Mouse (Mus musculus): ENCODE data around the gene Ctse. TPM values are rescaled to one million over a fixed set of nuclear protein-coding genes. Genes with fewer than 3 reads are reported as not detected.
A peak's percentile ranks its signal among the peaks of the same experiment; 100 is the strongest.

The Ctse gene
- polyA plus RNA-seq, 1 experiment from 2014 or later: 0.97 TPM

- no peaks in the 10 kb centered on the region for H3K9me3 ChIP-seq (replicated peaks)
- H3K27me3 ChIP-seq (replicated peaks): no peaks in the 10 kb centered on the region
- no peak overlapping the region for H3K4me3 ChIP-seq
- H3K27ac ChIP-seq (ENCODE audit: poor library complexity, severe bottlenecking): no peak overlapping the region
- no peaks in the 10 kb centered on the region for H3K36me3 ChIP-seq
- peaks cover 16% of the 10 kb centered on the region; the same call in 1 of the 2 replicates for H3K4me1 ChIP-seq (replicated peaks)
- ATAC-seq (ENCODE audit: insufficient number of reproducible peaks, low FRiP score): no peak
- H3K4me2 ChIP-seq: no peak overlapping the region
- WGBS: 67% methylated on average over 6 of the region's 6 CpGs
- H3K9ac ChIP-seq: no peak overlapping the region
Observed at GRCm38 (mm10) chr1:131655601-131656000, 17.5 kb downstream of the Ctse start.

GRCm38 (mm10) chr1:131657945-131658354, 19.8 kb downstream of the Ctse start:
- WGBS: under 1% methylated on average over 11 of the region's 11 CpGs
- Histone ChIP-seq H3K4me3 (no peak overlapping the region), H3K9ac (no peak overlapping the region), H3K4me1 (replicated peaks) (peaks cover 11% of the 10 kb centered on the region; the same call in 1 of the 2 replicates), H3K36me3 (no peaks in the 10 kb centered on the region), H3K27me3 (replicated peaks) (0 out of 2 replicates have a peak, but pooled peaks cover 3% of the 10 kb centered on the region), H3K9me3 (replicated peaks) (no peaks in the 10 kb centered on the region), H3K27ac (ENCODE audit: poor library complexity, severe bottlenecking) (no peak overlapping the region), H3K4me2 (peak overlapping the region; percentile 51)
- peak; percentile 68 for ATAC-seq (ENCODE audit: insufficient number of reproducible peaks, low FRiP score)

- WGBS: 60% methylated on average over 5 of the region's 5 CpGs
- no peak for ATAC-seq (ENCODE audit: insufficient number of reproducible peaks, low FRiP score)
- H3K4me3 ChIP-seq: no peak overlapping the region
- H3K9me3 ChIP-seq (replicated peaks): no peaks in the 10 kb centered on the region
- H3K27me3 ChIP-seq (replicated peaks): 0 out of 2 replicates have a peak, but pooled peaks cover 3% of the 10 kb centered on the region
- H3K27ac ChIP-seq (ENCODE audit: poor library complexity, severe bottlenecking): no peak overlapping the region
- no peak overlapping the region for H3K9ac ChIP-seq
- no peaks in the 10 kb centered on the region for H3K36me3 ChIP-seq
- H3K4me2 ChIP-seq: no peak overlapping the region
- H3K4me1 ChIP-seq (replicated peaks): peaks cover 3% of the 10 kb centered on the region; the same call in 1 of the 2 replicates
Observed at GRCm38 (mm10) chr1:131659512-131660085, 21.5 kb downstream of the Ctse start.

- no peak for ATAC-seq (ENCODE audit: insufficient number of reproducible peaks, low FRiP score)
- WGBS: 81% methylated on average over 2 of the region's 2 CpGs
- H3K4me2 ChIP-seq: no peak overlapping the region
Observed at GRCm38 (mm10) chr1:131660266-131660665, 22.2 kb downstream of the Ctse start.

GRCm38 (mm10) chr1:131660716-131661472, 22.8 kb downstream of the Ctse start:
- WGBS: 73% methylated on average over 7 of the region's 7 CpGs
- no peaks in the 10 kb centered on the region for H3K36me3 ChIP-seq
- no peaks in the 10 kb centered on the region for H3K9me3 ChIP-seq (replicated peaks)
- peaks cover 3% of the 10 kb centered on the region; the same call in 1 of the 2 replicates for H3K4me1 ChIP-seq (replicated peaks)
- H3K27ac ChIP-seq (ENCODE audit: poor library complexity, severe bottlenecking): no peak overlapping the region
- no peak overlapping the region for H3K4me2 ChIP-seq
- no peak overlapping the region for H3K4me3 ChIP-seq
- no peak for ATAC-seq (ENCODE audit: insufficient number of reproducible peaks, low FRiP score)
- no peak overlapping the region for H3K9ac ChIP-seq
- H3K27me3 ChIP-seq (replicated peaks): 0 out of 2 replicates have a peak, but pooled peaks cover 3% of the 10 kb centered on the region

More at GRCm38 (mm10) chr1:131660266-131660665, 22.2 kb downstream of the Ctse start:
- 0 out of 2 replicates have a peak, but pooled peaks cover 3% of the 10 kb centered on the region for H3K27me3 ChIP-seq (replicated peaks)
- peaks cover 3% of the 10 kb centered on the region; the same call in 1 of the 2 replicates for H3K4me1 ChIP-seq (replicated peaks)
- H3K36me3 ChIP-seq: no peaks in the 10 kb centered on the region
- no peak overlapping the region for H3K27ac ChIP-seq (ENCODE audit: poor library complexity, severe bottlenecking)
- no peaks in the 10 kb centered on the region for H3K9me3 ChIP-seq (replicated peaks)
- H3K9ac ChIP-seq: no peak overlapping the region
- H3K4me3 ChIP-seq: no peak overlapping the region

- 55% methylated on average over 3 of the region's 3 CpGs for WGBS
Observed at GRCm38 (mm10) chr1:131661749-131662148, 23.6 kb downstream of the Ctse start.

GRCm38 (mm10) chr1:131663286-131663995, 25.3 kb downstream of the Ctse start:
- no peak overlapping the region for H3K9ac ChIP-seq
- WGBS: 73% methylated on average over 9 of the region's 9 CpGs
- no peak overlapping the region for H3K27ac ChIP-seq (ENCODE audit: poor library complexity, severe bottlenecking)
- ATAC-seq (ENCODE audit: insufficient number of reproducible peaks, low FRiP score): no peak
- no peaks in the 10 kb centered on the region for H3K36me3 ChIP-seq
- no peak overlapping the region for H3K4me3 ChIP-seq
- no peak overlapping the region for H3K4me2 ChIP-seq
- no peaks in the 10 kb centered on the region; the same call in 1 of the 2 replicates for H3K4me1 ChIP-seq (replicated peaks)
- 0 out of 2 replicates have a peak, but pooled peaks cover 3% of the 10 kb centered on the region for H3K27me3 ChIP-seq (replicated peaks)
- H3K9me3 ChIP-seq (replicated peaks): no peaks in the 10 kb centered on the region

More at GRCm38 (mm10) chr1:131661749-131662148, 23.6 kb downstream of the Ctse start:
- 0 out of 2 replicates have a peak, but pooled peaks cover 3% of the 10 kb centered on the region for H3K27me3 ChIP-seq (replicated peaks)
- no peak overlapping the region for H3K9ac ChIP-seq
- peaks cover 3% of the 10 kb centered on the region; the same call in 1 of the 2 replicates for H3K4me1 ChIP-seq (replicated peaks)
- H3K36me3 ChIP-seq: no peaks in the 10 kb centered on the region
- H3K4me2 ChIP-seq: no peak overlapping the region
- H3K4me3 ChIP-seq: no peak overlapping the region
- no peak overlapping the region for H3K27ac ChIP-seq (ENCODE audit: poor library complexity, severe bottlenecking)
- no peak for ATAC-seq (ENCODE audit: insufficient number of reproducible peaks, low FRiP score)
- H3K9me3 ChIP-seq (replicated peaks): no peaks in the 10 kb centered on the region

GRCm38 (mm10) chr1:131664136-131664535, 26.0 kb downstream of the Ctse start:
- Histone ChIP-seq H3K9me3 (replicated peaks) (no peaks in the 10 kb centered on the region), H3K36me3 (no peaks in the 10 kb centered on the region), H3K4me1 (replicated peaks) (no peaks in the 10 kb centered on the region; the same call in 1 of the 2 replicates), H3K4me3 (no peak overlapping the region), H3K27me3 (replicated peaks) (0 out of 2 replicates have a peak, but pooled peaks cover 5% of the 10 kb centered on the region), H3K4me2 (no peak overlapping the region), H3K27ac (ENCODE audit: poor library complexity, severe bottlenecking) (no peak overlapping the region), H3K9ac (no peak overlapping the region)
- no peak for ATAC-seq (ENCODE audit: insufficient number of reproducible peaks, low FRiP score)
- 86% methylated on average over 5 of the region's 5 CpGs for WGBS

- no peak overlapping the region for H3K9ac ChIP-seq
- no peak overlapping the region for H3K4me2 ChIP-seq
- 0 out of 2 replicates have a peak, but pooled peaks cover 5% of the 10 kb centered on the region for H3K27me3 ChIP-seq (replicated peaks)
- H3K36me3 ChIP-seq: no peaks in the 10 kb centered on the region
- H3K9me3 ChIP-seq (replicated peaks): no peaks in the 10 kb centered on the region
- no peak for ATAC-seq (ENCODE audit: insufficient number of reproducible peaks, low FRiP score)
- H3K4me3 ChIP-seq: no peak overlapping the region
- H3K4me1 ChIP-seq (replicated peaks): no peaks in the 10 kb centered on the region; the same call in 1 of the 2 replicates
- H3K27ac ChIP-seq (ENCODE audit: poor library complexity, severe bottlenecking): no peak overlapping the region
- 75% methylated on average over 1 of the region's 1 CpGs for WGBS
Observed at GRCm38 (mm10) chr1:131665886-131666285, 27.8 kb downstream of the Ctse start.

GRCm38 (mm10) chr1:131671113-131671512, 33.0 kb downstream of the Ctse start:
- no peak for ATAC-seq (ENCODE audit: insufficient number of reproducible peaks, low FRiP score)
- no peak overlapping the region for H3K9ac ChIP-seq
- H3K9me3 ChIP-seq (replicated peaks): no peaks in the 10 kb centered on the region
- H3K27me3 ChIP-seq (replicated peaks): 0 out of 2 replicates have a peak, but pooled peaks cover 3% of the 10 kb centered on the region
- H3K4me3 ChIP-seq: no peak overlapping the region
- no peaks in the 10 kb centered on the region for H3K36me3 ChIP-seq
- WGBS: 85% methylated on average over 8 of the region's 8 CpGs
- no peak overlapping the region for H3K4me2 ChIP-seq
- H3K4me1 ChIP-seq (replicated peaks): no peaks in the 10 kb centered on the region
- no peak overlapping the region for H3K27ac ChIP-seq (ENCODE audit: poor library complexity, severe bottlenecking)

All from heart, embryonic 12.5 days (tissue).